Mouse (Mus musculus): ENCODE results near the gene Cadm1.

- TF ChIP-seq CTCF (IDR thresholded peaks at IDR 0.05; ENCODE audit: low read depth) (no peak), EP300 (IDR thresholded peaks at IDR 0.05; ENCODE audit: low read depth) (no peak)
Measured at GRCm38 (mm10) chr9:47757798-47758197, 227.8 kb downstream of the Cadm1 start.
